Mouse (Mus musculus): ENCODE measurements around the gene Anxa11. TPM values are rescaled to one million over a fixed set of nuclear protein-coding genes. Genes with fewer than 3 reads are reported as not detected.

The Anxa11 gene
- polyA plus RNA-seq, 1 experiment from 2014 or later, result 32.0 TPM

DNA sequence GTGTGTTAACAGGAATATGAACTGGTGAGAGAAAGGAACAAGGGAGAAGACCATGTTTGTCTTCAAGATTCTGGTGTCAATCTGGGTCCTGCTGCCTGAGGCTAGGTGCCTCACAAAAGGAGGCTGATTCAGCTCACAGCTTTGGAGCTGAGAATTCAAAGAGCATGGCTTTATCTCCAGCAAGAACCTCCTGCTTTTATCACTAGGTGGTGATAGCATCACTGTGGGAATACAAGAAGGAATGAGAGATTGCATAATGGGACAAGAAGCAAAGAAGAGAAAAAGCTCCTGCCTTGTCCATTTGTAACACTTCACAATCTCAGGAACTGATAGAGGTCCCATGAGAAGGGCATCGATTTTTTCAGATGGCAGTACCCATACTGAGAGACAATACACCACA is 10.6 kb upstream of the Anxa11 start:
- ATAC-seq (ENCODE audit: low read depth), result no peak
- Histone ChIP-seq H3K27me3 (ENCODE audit: control insufficient read depth, insufficient read depth, low read depth, low read length) (no peaks in the 10 kb centered on the region), H3K9ac (ENCODE audit: low read length) (no peak overlapping the region), H3K36me3 (ENCODE audit: control insufficient read depth, insufficient read depth, low read length) (no peaks in the 10 kb centered on the region), H3K27ac (ENCODE audit: low read length) (no peak overlapping the region), H3K4me1 (replicated peaks; ENCODE audit: control insufficient read depth, insufficient read depth, low read length) (no peaks in the 10 kb centered on the region), H3K4me3 (ENCODE audit: low read length) (no peak overlapping the region), H3K9me3 (ENCODE audit: control insufficient read depth, low read length) (no peaks in the 10 kb centered on the region), H3K4me2 (ENCODE audit: low read depth, low read length) (no peak overlapping the region)
- WGBS, result 45% methylated on average over 1 of the region's 1 CpGs

DNA sequence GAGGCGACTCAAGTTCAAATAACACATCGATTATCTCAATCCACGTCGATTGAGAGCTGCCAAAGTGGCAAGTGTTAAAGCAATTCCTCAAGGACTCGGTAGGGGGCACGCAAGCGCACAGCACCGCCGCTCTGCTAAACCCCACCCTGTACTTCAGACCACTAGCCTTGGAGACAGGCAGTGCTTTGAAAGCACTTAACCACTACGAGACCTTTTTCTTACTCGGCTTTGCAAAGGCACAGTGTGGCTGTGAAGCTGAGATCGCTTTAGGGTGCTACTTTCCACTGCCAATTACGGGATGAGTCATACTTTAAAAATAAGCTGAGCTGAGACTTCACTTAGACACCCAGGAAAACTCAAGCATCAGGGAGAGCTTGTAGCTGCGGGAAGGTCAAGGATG is 9.7 kb upstream of the Anxa11 start:
- H3K4me2 ChIP-seq (ENCODE audit: low read depth, low read length), result 0 out of 2 replicates have a peak overlapping the region, but pooled peaks have one; percentile 29
- no peak overlapping the region for H3K4me3 ChIP-seq (ENCODE audit: low read length)
- no peak overlapping the region for H3K9ac ChIP-seq (ENCODE audit: low read length)
- no peaks in the 10 kb centered on the region for H3K36me3 ChIP-seq (ENCODE audit: control insufficient read depth, insufficient read depth, low read length)
- no peaks in the 10 kb centered on the region for H3K27me3 ChIP-seq (ENCODE audit: control insufficient read depth, insufficient read depth, low read depth, low read length)
- WGBS, result 6% methylated on average over 14 of the region's 14 CpGs
- H3K9me3 ChIP-seq (ENCODE audit: control insufficient read depth, low read length), result no peaks in the 10 kb centered on the region
- no peak overlapping the region for H3K27ac ChIP-seq (ENCODE audit: low read length)
- ATAC-seq (ENCODE audit: low read depth), result peak; percentile 94
- H3K4me1 ChIP-seq (replicated peaks; ENCODE audit: control insufficient read depth, insufficient read depth, low read length), result no peaks in the 10 kb centered on the region

DNA sequence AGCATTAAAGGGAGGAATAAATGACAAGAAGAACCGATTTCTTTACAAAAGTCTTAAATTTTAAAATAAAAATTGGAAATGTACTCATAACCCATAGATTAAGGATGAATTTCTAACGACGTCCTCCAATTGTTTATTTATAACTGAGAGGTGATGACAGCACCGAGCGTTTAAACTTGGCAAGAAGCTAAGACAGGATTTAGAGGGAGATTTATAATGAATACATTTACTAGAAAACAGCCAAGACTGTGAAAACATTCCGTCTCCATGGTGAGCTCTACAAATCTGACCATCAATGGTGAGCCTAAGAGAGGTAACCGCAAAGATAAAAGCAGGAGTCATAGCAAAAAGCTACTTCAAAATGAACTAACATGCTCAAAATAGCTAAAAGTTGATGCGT is 3.5 kb upstream of the Anxa11 start:
- Histone ChIP-seq H3K9me3 (ENCODE audit: control insufficient read depth, low read length) (no peaks in the 10 kb centered on the region), H3K36me3 (ENCODE audit: control insufficient read depth, insufficient read depth, low read length) (no peaks in the 10 kb centered on the region), H3K4me3 (ENCODE audit: low read length) (no peak overlapping the region), H3K27ac (ENCODE audit: low read length) (no peak overlapping the region), H3K4me2 (ENCODE audit: low read depth, low read length) (no peak overlapping the region), H3K4me1 (replicated peaks; ENCODE audit: control insufficient read depth, insufficient read depth, low read length) (peaks cover 7% of the 10 kb centered on the region), H3K9ac (ENCODE audit: low read length) (no peak overlapping the region), H3K27me3 (ENCODE audit: control insufficient read depth, insufficient read depth, low read depth, low read length) (no peaks in the 10 kb centered on the region)
- ATAC-seq (ENCODE audit: low read depth), result no peak
- 36% methylated on average over 8 of the region's 8 CpGs for WGBS

DNA sequence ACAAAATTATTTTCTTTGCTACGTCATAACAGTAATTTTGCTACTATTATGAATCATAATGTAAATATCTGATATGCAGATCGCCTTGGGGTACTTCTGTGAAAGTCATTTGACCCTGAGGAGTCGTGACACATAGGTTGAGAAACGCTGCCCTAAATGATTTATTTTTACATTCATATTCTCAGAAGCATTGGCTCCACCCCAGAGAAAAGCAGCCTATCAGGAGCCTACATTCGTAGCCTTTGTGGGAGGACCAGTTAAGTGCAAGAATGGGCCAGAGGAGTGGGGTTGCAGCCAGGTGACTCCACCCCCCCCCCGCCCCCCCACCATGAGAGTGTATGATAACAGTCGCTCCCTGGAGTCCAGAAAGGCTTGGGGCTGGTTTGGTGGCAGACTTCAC is 2.2 kb upstream of the Anxa11 start:
- ATAC-seq (ENCODE audit: low read depth), result no peak

DNA sequence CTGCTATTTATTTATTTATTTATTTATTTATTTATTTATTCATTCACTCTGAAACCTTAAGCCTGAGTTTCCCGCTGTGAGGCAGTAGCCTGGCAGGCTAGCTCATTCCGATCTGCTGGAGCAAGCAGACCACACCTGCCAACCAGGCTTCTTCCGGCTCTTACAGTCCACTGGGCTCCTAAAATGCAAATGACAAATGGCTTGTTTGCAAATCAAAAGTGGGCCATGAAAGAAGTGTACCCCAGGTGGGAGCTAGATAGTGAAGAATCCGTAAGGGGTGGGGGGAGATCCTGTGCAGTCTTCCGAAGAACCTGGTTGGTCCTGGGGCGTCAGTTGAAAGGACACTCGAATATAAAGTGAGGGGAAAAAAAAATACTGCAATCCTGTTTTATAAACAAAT is 995 bp upstream of the Anxa11 start:
- H3K27ac ChIP-seq (ENCODE audit: low read length), result no peak overlapping the region
- 22% methylated on average over 7 of the region's 7 CpGs for WGBS

More for the DNA sequence above, 2.2 kb upstream of the Anxa11 start:
- Histone ChIP-seq H3K9ac (ENCODE audit: low read length) (no peak overlapping the region), H3K36me3 (ENCODE audit: control insufficient read depth, insufficient read depth, low read length) (no peaks in the 10 kb centered on the region), H3K27ac (ENCODE audit: low read length) (no peak overlapping the region), H3K4me3 (ENCODE audit: low read length) (no peak overlapping the region), H3K4me2 (ENCODE audit: low read depth, low read length) (no peak overlapping the region), H3K9me3 (ENCODE audit: control insufficient read depth, low read length) (no peaks in the 10 kb centered on the region), H3K4me1 (replicated peaks; ENCODE audit: control insufficient read depth, insufficient read depth, low read length) (peaks cover 7% of the 10 kb centered on the region), H3K27me3 (ENCODE audit: control insufficient read depth, insufficient read depth, low read depth, low read length) (no peaks in the 10 kb centered on the region)
- WGBS, result 62% methylated on average over 7 of the region's 7 CpGs

DNA sequence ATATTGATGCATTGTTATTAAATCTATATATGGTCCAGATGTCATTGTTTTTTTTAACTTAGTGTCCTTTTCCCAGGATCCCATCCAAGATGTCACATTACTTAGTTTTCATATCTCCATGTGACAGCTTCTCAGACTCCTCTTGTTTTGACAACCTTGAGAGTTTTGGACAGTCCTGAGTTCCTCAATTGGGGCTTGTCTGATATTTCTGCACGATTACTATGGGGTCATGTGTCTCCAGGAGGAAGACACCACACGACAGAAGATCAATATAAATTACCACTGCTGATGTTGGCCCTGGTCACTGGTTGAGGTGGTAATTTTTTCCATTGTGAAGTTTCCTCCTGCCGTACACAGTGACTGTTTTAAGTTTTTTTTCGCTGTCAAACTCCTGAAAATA is 377 bp upstream of the Anxa11 start:
- WGBS, result 2% methylated on average over 4 of the region's 4 CpGs

More for the DNA sequence above, 995 bp upstream of the Anxa11 start:
- H3K4me3 ChIP-seq (ENCODE audit: low read length), result no peak overlapping the region
- H3K4me2 ChIP-seq (ENCODE audit: low read depth, low read length), result no peak overlapping the region
- H3K9ac ChIP-seq (ENCODE audit: low read length), result no peak overlapping the region
- H3K36me3 ChIP-seq (ENCODE audit: control insufficient read depth, insufficient read depth, low read length), result no peaks in the 10 kb centered on the region
- no peaks in the 10 kb centered on the region for H3K27me3 ChIP-seq (ENCODE audit: control insufficient read depth, insufficient read depth, low read depth, low read length)
- ATAC-seq (ENCODE audit: low read depth), result no peak
- H3K9me3 ChIP-seq (ENCODE audit: control insufficient read depth, low read length), result no peaks in the 10 kb centered on the region
- peaks cover 7% of the 10 kb centered on the region for H3K4me1 ChIP-seq (replicated peaks; ENCODE audit: control insufficient read depth, insufficient read depth, low read length)

DNA sequence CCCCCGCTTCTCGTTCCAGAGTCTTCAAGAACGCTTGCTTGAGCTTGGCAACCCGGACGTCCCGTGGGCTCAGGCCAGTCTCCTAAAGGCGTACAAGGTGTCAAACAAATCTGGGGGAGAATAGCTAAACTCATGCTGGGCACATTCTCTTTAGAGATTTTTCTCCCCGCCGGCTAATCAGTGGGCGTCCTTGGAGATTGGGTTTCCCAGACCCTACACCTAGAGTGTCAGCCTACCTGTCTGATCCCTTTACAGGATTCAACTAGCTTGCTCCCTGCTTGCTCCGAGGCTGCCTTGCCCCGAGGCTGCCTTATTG is 690 bp downstream of the Anxa11 start:
- no peaks in the 10 kb centered on the region for H3K36me3 ChIP-seq (ENCODE audit: control insufficient read depth, insufficient read depth, low read length)
- 2% methylated on average over 12 of the region's 12 CpGs for WGBS
- peak; percentile 10 for ATAC-seq (ENCODE audit: low read depth)

More for the DNA sequence above, 377 bp upstream of the Anxa11 start:
- peak; percentile 1; the same call in 1 of the 2 replicates for ATAC-seq (ENCODE audit: low read depth)
- no peaks in the 10 kb centered on the region for H3K36me3 ChIP-seq (ENCODE audit: control insufficient read depth, insufficient read depth, low read length)
- H3K9ac ChIP-seq (ENCODE audit: low read length), result no peak overlapping the region
- H3K4me2 ChIP-seq (ENCODE audit: low read depth, low read length), result peak overlapping the region; percentile 85
- H3K4me3 ChIP-seq (ENCODE audit: low read length), result peak overlapping the region; percentile 69
- no peaks in the 10 kb centered on the region for H3K27me3 ChIP-seq (ENCODE audit: control insufficient read depth, insufficient read depth, low read depth, low read length)
- H3K4me1 ChIP-seq (replicated peaks; ENCODE audit: control insufficient read depth, insufficient read depth, low read length), result peaks cover 7% of the 10 kb centered on the region
- no peak overlapping the region for H3K27ac ChIP-seq (ENCODE audit: low read length)
- H3K9me3 ChIP-seq (ENCODE audit: control insufficient read depth, low read length), result no peaks in the 10 kb centered on the region

DNA sequence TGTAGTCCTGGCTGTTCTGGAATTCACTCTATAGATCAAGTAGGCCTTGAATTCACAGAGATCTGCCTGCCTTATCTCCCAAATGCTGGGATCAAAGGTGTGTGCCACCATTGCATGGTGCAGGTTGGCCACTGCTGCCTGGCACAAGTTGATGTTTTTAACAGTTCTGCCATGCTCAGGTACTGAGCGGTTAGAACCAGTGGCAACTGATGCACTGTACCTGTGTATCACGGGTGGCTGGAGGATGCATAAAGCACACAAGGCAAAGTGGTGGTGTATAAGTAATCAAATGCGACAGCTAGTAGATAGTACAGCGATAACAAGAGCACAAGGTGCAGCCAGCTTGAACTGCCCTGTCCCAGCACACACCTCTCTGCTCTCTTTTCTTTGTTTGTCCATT is 2.4 kb downstream of the Anxa11 start:
- ATAC-seq (ENCODE audit: low read depth), result no peak
- Histone ChIP-seq H3K4me3 (ENCODE audit: low read length) (no peak overlapping the region), H3K27ac (ENCODE audit: low read length) (no peak overlapping the region), H3K9me3 (ENCODE audit: control insufficient read depth, low read length) (no peaks in the 10 kb centered on the region), H3K4me1 (replicated peaks; ENCODE audit: control insufficient read depth, insufficient read depth, low read length) (peaks cover 6% of the 10 kb centered on the region), H3K9ac (ENCODE audit: low read length) (no peak overlapping the region), H3K27me3 (ENCODE audit: control insufficient read depth, insufficient read depth, low read depth, low read length) (no peaks in the 10 kb centered on the region), H3K4me2 (ENCODE audit: low read depth, low read length) (no peak overlapping the region), H3K36me3 (ENCODE audit: control insufficient read depth, insufficient read depth, low read length) (no peaks in the 10 kb centered on the region)
- WGBS, result 93% methylated on average over 4 of the region's 4 CpGs

More for the DNA sequence above, 690 bp downstream of the Anxa11 start:
- Histone ChIP-seq H3K9ac (ENCODE audit: low read length) (peak overlapping the region; percentile 81), H3K9me3 (ENCODE audit: control insufficient read depth, low read length) (no peaks in the 10 kb centered on the region), H3K27me3 (ENCODE audit: control insufficient read depth, insufficient read depth, low read depth, low read length) (no peaks in the 10 kb centered on the region), H3K4me3 (ENCODE audit: low read length) (peak overlapping the region; percentile 69), H3K27ac (ENCODE audit: low read length) (peak overlapping the region; percentile 32; the same call in 1 of the 2 replicates), H3K4me1 (replicated peaks; ENCODE audit: control insufficient read depth, insufficient read depth, low read length) (peaks cover 9% of the 10 kb centered on the region), H3K4me2 (ENCODE audit: low read depth, low read length) (peak overlapping the region; percentile 85)

DNA sequence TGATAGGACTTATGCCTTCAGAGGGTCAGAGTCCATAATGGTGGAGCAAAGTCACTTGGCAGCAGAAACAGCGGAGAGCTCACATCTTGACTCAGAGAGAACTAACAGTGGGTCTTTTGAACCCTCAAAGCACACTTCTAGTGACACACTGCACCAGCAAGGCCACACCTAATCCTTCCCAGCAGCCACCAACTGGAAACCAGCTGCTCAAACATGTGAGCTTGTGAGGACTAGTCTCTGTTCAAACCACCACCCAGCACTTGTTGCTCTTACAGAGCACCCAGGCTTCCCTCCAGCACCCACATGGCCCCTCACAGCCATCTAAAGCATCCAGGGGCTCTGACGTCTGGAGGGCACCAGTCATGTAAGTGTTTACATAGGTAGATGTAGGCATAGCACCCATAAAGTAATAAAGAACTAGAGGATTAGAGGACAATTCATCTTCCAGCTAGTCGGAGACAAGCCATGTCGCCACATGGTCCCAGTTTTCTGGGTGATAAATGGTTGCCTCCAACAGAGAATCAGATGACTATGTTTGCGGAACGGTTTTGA is 4.0 kb downstream of the Anxa11 start:
- H3K4me2 ChIP-seq (ENCODE audit: low read depth, low read length), result no peak overlapping the region
- H3K36me3 ChIP-seq (ENCODE audit: control insufficient read depth, insufficient read depth, low read length), result no peaks in the 10 kb centered on the region
- H3K9ac ChIP-seq (ENCODE audit: low read length), result no peak overlapping the region
- H3K27ac ChIP-seq (ENCODE audit: low read length), result no peak overlapping the region
- no peak for ATAC-seq (ENCODE audit: low read depth)
- H3K4me1 ChIP-seq (replicated peaks; ENCODE audit: control insufficient read depth, insufficient read depth, low read length), result peaks cover 6% of the 10 kb centered on the region
- no peaks in the 10 kb centered on the region for H3K9me3 ChIP-seq (ENCODE audit: control insufficient read depth, low read length)
- H3K4me3 ChIP-seq (ENCODE audit: low read length), result no peak overlapping the region
- H3K27me3 ChIP-seq (ENCODE audit: control insufficient read depth, insufficient read depth, low read depth, low read length), result no peaks in the 10 kb centered on the region
- 76% methylated on average over 6 of the region's 6 CpGs for WGBS

DNA sequence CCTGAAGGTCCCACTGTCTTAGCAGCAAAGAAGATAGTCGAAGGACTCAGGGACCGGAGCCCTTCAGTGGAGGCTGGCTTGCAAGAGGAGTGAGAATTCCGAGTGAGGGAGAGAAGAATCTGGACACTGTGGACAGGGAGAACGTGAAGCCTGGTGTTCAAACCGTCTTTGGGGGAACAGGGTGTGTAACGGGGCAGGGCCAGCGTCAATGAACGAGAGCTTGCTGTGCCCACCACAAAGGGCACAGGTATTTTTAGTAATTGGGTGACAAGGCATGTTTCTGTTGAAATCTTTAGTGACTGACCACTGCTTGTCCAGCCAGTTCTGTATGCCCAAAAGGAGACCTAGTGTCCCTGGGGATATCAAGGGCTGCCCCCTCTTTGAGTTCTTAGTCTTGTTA is 4.6 kb downstream of the Anxa11 start:
- Histone ChIP-seq H3K27me3 (ENCODE audit: control insufficient read depth, insufficient read depth, low read depth, low read length) (no peaks in the 10 kb centered on the region), H3K9me3 (ENCODE audit: control insufficient read depth, low read length) (no peaks in the 10 kb centered on the region), H3K27ac (ENCODE audit: low read length) (no peak overlapping the region), H3K36me3 (ENCODE audit: control insufficient read depth, insufficient read depth, low read length) (no peaks in the 10 kb centered on the region), H3K4me2 (ENCODE audit: low read depth, low read length) (no peak overlapping the region), H3K9ac (ENCODE audit: low read length) (no peak overlapping the region), H3K4me1 (replicated peaks; ENCODE audit: control insufficient read depth, insufficient read depth, low read length) (peaks cover 6% of the 10 kb centered on the region), H3K4me3 (ENCODE audit: low read length) (no peak overlapping the region)
- no peak for ATAC-seq (ENCODE audit: low read depth)
- 77% methylated on average over 8 of the region's 8 CpGs for WGBS
